Mouse (Mus musculus): ENCODE measurements around the gene Iba57. TPM values are rescaled to one million over a fixed set of nuclear protein-coding genes. Genes with fewer than 3 reads are reported as not detected.
A peak's percentile ranks its signal among the peaks of the same experiment; 100 is the strongest.

Gene Iba57
- polyA plus RNA-seq, 1 experiment: 3.5 TPM

GRCm38 (mm10) chr11:59192059-59192386, 28.5 kb upstream of the Iba57 start, which contains the start of gene Guk1:
Gene Guk1, minus strand, starts transcription at chr11:59192212.
- Histone ChIP-seq H3K36me3 (ENCODE audit: control insufficient read depth, insufficient read depth) (no peaks in the 10 kb centered on the region), H3K27me3 (ENCODE audit: control insufficient read depth, insufficient read depth, insufficient read length) (peaks cover 3% of the 10 kb centered on the region), H3K79me2 (ENCODE audit: control insufficient read depth, insufficient read depth) (peaks cover 24% of the 10 kb centered on the region), H3ac (ENCODE audit: control insufficient read depth, insufficient read length, low read depth) (peak within 1 kb of the TSS; percentile 92), H3K79me3 (ENCODE audit: low read depth) (peaks cover 2% of the 10 kb centered on the region), H3K4me3 (ENCODE audit: insufficient read depth, poor library complexity, severe bottlenecking) (peak within 1 kb of the TSS; percentile 51)
- TF ChIP-seq CTCF (IDR thresholded peaks at IDR 0.05; ENCODE audit: control insufficient read depth, insufficient read depth, insufficient read length): no peak
- TF ChIP-seq MYOD1 (IDR thresholded peaks at IDR 0.05; ENCODE audit: control insufficient read depth, insufficient read length, low read depth): no peak
- no peak for TF ChIP-seq FOSL1 (IDR thresholded peaks at IDR 0.05; ENCODE audit: insufficient read depth, low read length, poor library complexity, severe bottlenecking)
- no peak for TF ChIP-seq MYOG (IDR thresholded peaks at IDR 0.05; ENCODE audit: control insufficient read depth, extremely low read depth, insufficient read length)
- TF ChIP-seq MAX (IDR thresholded peaks at IDR 0.05): no peak
- no peak for TF ChIP-seq CEBPB (IDR thresholded peaks at IDR 0.05; ENCODE audit: low read depth)
- no peak for TF ChIP-seq USF1 (IDR thresholded peaks at IDR 0.05; ENCODE audit: low read depth)

GRCm38 (mm10) chr11:59191231-59192058, 27.9 kb upstream of the Iba57 start:
- H3K79me2 ChIP-seq (ENCODE audit: control insufficient read depth, insufficient read depth): peaks cover 24% of the 10 kb centered on the region
- peaks cover 3% of the 10 kb centered on the region for H3K27me3 ChIP-seq (ENCODE audit: control insufficient read depth, insufficient read depth, insufficient read length)
- TF ChIP-seq MYOD1 (IDR thresholded peaks at IDR 0.05; ENCODE audit: control insufficient read depth, insufficient read length, low read depth) (no peak), MAX (IDR thresholded peaks at IDR 0.05) (peak; percentile 48)
- peak overlapping the region; percentile 92 for H3ac ChIP-seq (ENCODE audit: control insufficient read depth, insufficient read length, low read depth)
- H3K4me3 ChIP-seq (ENCODE audit: insufficient read depth, poor library complexity, severe bottlenecking): peak overlapping the region; percentile 51
- no peaks in the 10 kb centered on the region for H3K36me3 ChIP-seq (ENCODE audit: control insufficient read depth, insufficient read depth)
- peaks cover 2% of the 10 kb centered on the region for H3K79me3 ChIP-seq (ENCODE audit: low read depth)

GRCm38 (mm10) chr11:59187706-59188105, 24.2 kb upstream of the Iba57 start:
- peaks cover 2% of the 10 kb centered on the region for H3K79me3 ChIP-seq (ENCODE audit: low read depth)
- no peak overlapping the region for H3ac ChIP-seq (ENCODE audit: control insufficient read depth, insufficient read length, low read depth)
- H3K4me3 ChIP-seq (ENCODE audit: insufficient read depth, poor library complexity, severe bottlenecking): no peak overlapping the region
- H3K27me3 ChIP-seq (ENCODE audit: control insufficient read depth, insufficient read depth, insufficient read length): no peaks in the 10 kb centered on the region
- H3K36me3 ChIP-seq (ENCODE audit: control insufficient read depth, insufficient read depth): peaks cover 12% of the 10 kb centered on the region
- TF ChIP-seq FOSL1 (IDR thresholded peaks at IDR 0.05; ENCODE audit: insufficient read depth, low read length, poor library complexity, severe bottlenecking) (no peak), CTCF (IDR thresholded peaks at IDR 0.05; ENCODE audit: control insufficient read depth, insufficient read depth, insufficient read length) (no peak), CEBPB (IDR thresholded peaks at IDR 0.05; ENCODE audit: low read depth) (no peak), MYOG (IDR thresholded peaks at IDR 0.05; ENCODE audit: control insufficient read depth, extremely low read depth, insufficient read length) (no peak), MYOD1 (IDR thresholded peaks at IDR 0.05; ENCODE audit: control insufficient read depth, insufficient read length, low read depth) (no peak), USF1 (IDR thresholded peaks at IDR 0.05; ENCODE audit: low read depth) (no peak), MAX (IDR thresholded peaks at IDR 0.05) (no peak)
- peaks cover 24% of the 10 kb centered on the region for H3K79me2 ChIP-seq (ENCODE audit: control insufficient read depth, insufficient read depth)

- no peak for TF ChIP-seq CTCF (IDR thresholded peaks at IDR 0.05; ENCODE audit: control insufficient read depth, insufficient read depth, insufficient read length)
- TF ChIP-seq MAX (IDR thresholded peaks at IDR 0.05): no peak
- no peak for TF ChIP-seq FOSL1 (IDR thresholded peaks at IDR 0.05; ENCODE audit: insufficient read depth, low read length, poor library complexity, severe bottlenecking)
- TF ChIP-seq MYOD1 (IDR thresholded peaks at IDR 0.05; ENCODE audit: control insufficient read depth, insufficient read length, low read depth): no peak
- TF ChIP-seq USF1 (IDR thresholded peaks at IDR 0.05; ENCODE audit: low read depth): no peak
- TF ChIP-seq CEBPB (IDR thresholded peaks at IDR 0.05; ENCODE audit: low read depth): no peak
- TF ChIP-seq MYOG (IDR thresholded peaks at IDR 0.05; ENCODE audit: control insufficient read depth, extremely low read depth, insufficient read length): no peak
- H3K36me3 ChIP-seq (ENCODE audit: control insufficient read depth, insufficient read depth): peaks cover 12% of the 10 kb centered on the region
- no peak overlapping the region for H3K4me3 ChIP-seq (ENCODE audit: insufficient read depth, poor library complexity, severe bottlenecking)
- H3K79me3 ChIP-seq (ENCODE audit: low read depth): peaks cover 2% of the 10 kb centered on the region
- H3K79me2 ChIP-seq (ENCODE audit: control insufficient read depth, insufficient read depth): peaks cover 14% of the 10 kb centered on the region
- H3K27me3 ChIP-seq (ENCODE audit: control insufficient read depth, insufficient read depth, insufficient read length): no peaks in the 10 kb centered on the region
- H3ac ChIP-seq (ENCODE audit: control insufficient read depth, insufficient read length, low read depth): no peak overlapping the region
Measured at GRCm38 (mm10) chr11:59185490-59185889, 22.0 kb upstream of the Iba57 start.

- Histone ChIP-seq H3ac (ENCODE audit: control insufficient read depth, insufficient read length, low read depth) (no peak overlapping the region), H3K27me3 (ENCODE audit: control insufficient read depth, insufficient read depth, insufficient read length) (no peaks in the 10 kb centered on the region), H3K4me3 (ENCODE audit: insufficient read depth, poor library complexity, severe bottlenecking) (no peak overlapping the region), H3K36me3 (ENCODE audit: control insufficient read depth, insufficient read depth) (peaks cover 12% of the 10 kb centered on the region), H3K79me3 (ENCODE audit: low read depth) (no peaks in the 10 kb centered on the region), H3K79me2 (ENCODE audit: control insufficient read depth, insufficient read depth) (peaks cover under 1% of the 10 kb centered on the region)
- TF ChIP-seq CTCF (IDR thresholded peaks at IDR 0.05; ENCODE audit: control insufficient read depth, insufficient read depth, insufficient read length) (peak; percentile 39), CEBPB (IDR thresholded peaks at IDR 0.05; ENCODE audit: low read depth) (no peak), MYOG (IDR thresholded peaks at IDR 0.05; ENCODE audit: control insufficient read depth, extremely low read depth, insufficient read length) (no peak), MAX (IDR thresholded peaks at IDR 0.05) (no peak), FOSL1 (IDR thresholded peaks at IDR 0.05; ENCODE audit: insufficient read depth, low read length, poor library complexity, severe bottlenecking) (peak; percentile 7), USF1 (IDR thresholded peaks at IDR 0.05; ENCODE audit: low read depth) (no peak), MYOD1 (IDR thresholded peaks at IDR 0.05; ENCODE audit: control insufficient read depth, insufficient read length, low read depth) (no peak)
Measured at GRCm38 (mm10) chr11:59183821-59184220, 20.3 kb upstream of the Iba57 start.
